Mouse (Mus musculus) R1 (cell line): ENCODE results near the gene Ogfod2.

Experiments
- DNase-seq: peaks from one replicate; pipeline ENCODE4 v3.0.0-alpha.2; 2018; ENCODE audit warnings: low read depth, low spot score

Ogfod2 gene

GRCm38 (mm10) chr5:124152734-124153133 lies 40.6 kb downstream of the Ogfod2 start:
- no peak for DNase-seq

- no peak for DNase-seq
Measured at GRCm38 (mm10) chr5:124155943-124156342, 43.8 kb downstream of the Ogfod2 start.

GRCm38 (mm10) chr5:124158305-124158704 lies 46.2 kb downstream of the Ogfod2 start:
- no peak for DNase-seq

GRCm38 (mm10) chr5:124159453-124159852 lies 47.4 kb downstream of the Ogfod2 start:
- no peak for DNase-seq

- DNase-seq, result peak; percentile 31
Measured at GRCm38 (mm10) chr5:124161831-124162230, 49.7 kb downstream of the Ogfod2 start.

- peak; percentile 81 for DNase-seq
Measured at GRCm38 (mm10) chr5:124162577-124162976, 50.5 kb downstream of the Ogfod2 start.

GRCm38 (mm10) chr5:124163445-124163844 lies 51.3 kb downstream of the Ogfod2 start:
- no peak for DNase-seq
